Mouse (Mus musculus) cortical plate, adult 2 months (tissue): ENCODE data around the gene Arid3a. TPM values are rescaled to one million over a fixed set of nuclear protein-coding genes. Genes with fewer than 3 reads are reported as not detected.

Source experiments
- H3K27ac ChIP-seq: fragments of 200-500 bp; 2 replicates; pipeline ENCODE4 v1.5.1; 2012; ENCODE audit warnings: low read length, control low read depth, inconsistent platforms; ENCODE audit not compliant: insufficient read depth
- H3K4me1 ChIP-seq: fragments of 200-500 bp; 2 replicates; pipeline ENCODE4 v1.6.1; 2011; ENCODE audit warnings: low read length; ENCODE audit not compliant: control insufficient read depth, insufficient read depth
- H3K4me3 ChIP-seq: fragments of 200-500 bp; 2 replicates; pipeline ENCODE4 v1.5.1; 2011; ENCODE audit warnings: mild to moderate bottlenecking, low read length, control low read depth; ENCODE audit not compliant: insufficient read depth
- CTCF ChIP-seq: fragments of 200-500 bp; IDR thresholded peaks from 2 replicates; pipeline ENCODE4 v1.5.1; 2011; ENCODE audit warnings: mild to moderate bottlenecking, control low read depth, low read length; ENCODE audit not compliant: insufficient read depth; ENCODE audit errors: extremely low read depth
- POLR2A ChIP-seq: fragments of 200-500 bp; IDR thresholded peaks from 2 replicates; pipeline ENCODE4 v1.6.1; 2011; ENCODE audit warnings: mild to moderate bottlenecking, low read length, control low read depth; ENCODE audit not compliant: insufficient read depth; ENCODE audit errors: extremely low read depth
- polyA plus RNA-seq: library from polyadenylated mRNA; depleted of rRNA; stranded (reverse); fragments of >200 nt; gene quantifications from 2 replicates; pipeline ENCODE4 v1.2.3, GENCODE M21; 2012

The Arid3a gene
- polyA plus RNA-seq, 1 experiment, result 3.1 TPM

GRCm38 (mm10) chr10:79932736-79933135 is 5.9 kb downstream of the Arid3a start:
- Histone ChIP-seq H3K4me3 (no peak overlapping the region), H3K4me1 (peaks cover 3% of the 10 kb centered on the region; the same call in 1 of the 2 replicates), H3K27ac (no peak overlapping the region)
- TF ChIP-seq POLR2A (no peak), CTCF (no peak)

- no peak overlapping the region for H3K27ac ChIP-seq
- peaks cover 3% of the 10 kb centered on the region; the same call in 1 of the 2 replicates for H3K4me1 ChIP-seq
- no peak overlapping the region for H3K4me3 ChIP-seq
- TF ChIP-seq CTCF (no peak), POLR2A (no peak)
These were observed 6.4 kb downstream of the Arid3a start for GRCm38 (mm10) chr10:79933145-79933679.

GRCm38 (mm10) chr10:79933861-79934260 is 7.0 kb downstream of the Arid3a start:
- Histone ChIP-seq H3K27ac (no peak overlapping the region), H3K4me3 (no peak overlapping the region), H3K4me1 (peaks cover 3% of the 10 kb centered on the region; the same call in 1 of the 2 replicates)
- no peak for TF ChIP-seq POLR2A
- TF ChIP-seq CTCF, result no peak

GRCm38 (mm10) chr10:79934272-79934721 is 7.5 kb downstream of the Arid3a start:
- Histone ChIP-seq H3K4me1 (peaks cover 3% of the 10 kb centered on the region; the same call in 1 of the 2 replicates), H3K4me3 (no peak overlapping the region), H3K27ac (no peak overlapping the region)
- no peak for TF ChIP-seq POLR2A
- no peak for TF ChIP-seq CTCF

- no peak overlapping the region for H3K4me3 ChIP-seq
- TF ChIP-seq CTCF (no peak), POLR2A (no peak)
- H3K4me1 ChIP-seq, result peaks cover 3% of the 10 kb centered on the region; the same call in 1 of the 2 replicates
- H3K27ac ChIP-seq, result no peak overlapping the region
These were observed 8.1 kb downstream of the Arid3a start for GRCm38 (mm10) chr10:79934794-79935569.

GRCm38 (mm10) chr10:79936284-79936910 is 9.6 kb downstream of the Arid3a start:
- Histone ChIP-seq H3K4me3 (no peak overlapping the region), H3K27ac (no peak overlapping the region), H3K4me1 (peaks cover 3% of the 10 kb centered on the region; the same call in 1 of the 2 replicates)
- TF ChIP-seq CTCF (no peak), POLR2A (no peak)

GRCm38 (mm10) chr10:79936911-79937441 is 10.1 kb downstream of the Arid3a start:
- no peak overlapping the region for H3K4me3 ChIP-seq
- peaks cover 3% of the 10 kb centered on the region; the same call in 1 of the 2 replicates for H3K4me1 ChIP-seq
- TF ChIP-seq CTCF, result no peak
- TF ChIP-seq POLR2A, result no peak
- no peak overlapping the region for H3K27ac ChIP-seq

GRCm38 (mm10) chr10:79937775-79938526 is 11.1 kb downstream of the Arid3a start:
- TF ChIP-seq CTCF (no peak), POLR2A (no peak)
- peaks cover 3% of the 10 kb centered on the region; the same call in 1 of the 2 replicates for H3K4me1 ChIP-seq
- no peak overlapping the region for H3K27ac ChIP-seq
- H3K4me3 ChIP-seq, result no peak overlapping the region

GRCm38 (mm10) chr10:79940749-79941148 is 13.9 kb downstream of the Arid3a start:
- Histone ChIP-seq H3K27ac (no peak overlapping the region), H3K4me3 (no peak overlapping the region), H3K4me1 (peaks cover 3% of the 10 kb centered on the region; the same call in 1 of the 2 replicates)
- no peak for TF ChIP-seq CTCF
